ENCODE assay signal across 9 mouse cellular contexts in genomic region chr3:82145126-82145901, GRCm38 (mm10). TPM values are rescaled to one million over a fixed set of nuclear protein-coding genes. Genes with fewer than 3 reads are reported as not detected.
DNase-seq lines count a peak whose midpoint lies in the region; ATAC-seq lines count a peak whose summit lies in the region.
"Had no signal": no experiment of that assay in that cellular context is flagged by ENCODE, and none has a peak within 500 bp of the region (broad histone marks: within the 10 kb centered on the region; RNA-seq: fewer than 3 reads in every experiment).

TSS of gene Gucy1a1 (minus strand) at chr3:82145789.

- ATAC-seq in megakaryocyte, adult 5-6 weeks (ENCODE audit: poor library complexity, severe bottlenecking) = no peak
- ATAC-seq in forebrain, embryonic 11.5 days (replicated peaks; ENCODE audit: low FRiP score) = peak; percentile 88
- peak; percentile 80 for ATAC-seq in heart, embryonic 15.5 days (replicated peaks; ENCODE audit: insufficient number of reproducible peaks, insufficient read depth, low FRiP score, low read depth)
- peak; percentile 71 for ATAC-seq in liver, embryonic 12.5 days
- ATAC-seq in neural tube, embryonic 12.5 days (ENCODE audit: low FRiP score, low read depth) = peak; percentile 85

- H3K36me3 ChIP-seq in megakaryocyte, embryonic 14.5 days (replicated peaks; ENCODE audit: low read length) = peaks cover 5% of the 10 kb centered on the region
- no peaks in the 10 kb centered on the region for H3K36me3 ChIP-seq in forebrain, embryonic 11.5 days (ENCODE audit: control insufficient read depth, insufficient read depth, low read length)
- H3K36me3 ChIP-seq in heart, embryonic 15.5 days = no peaks in the 10 kb centered on the region
- no peaks in the 10 kb centered on the region for H3K36me3 ChIP-seq in liver, embryonic 12.5 days
- no peaks in the 10 kb centered on the region for H3K36me3 ChIP-seq in neural tube, embryonic 12.5 days
- H3K36me3 ChIP-seq: G1E had no signal

- no peaks in the 10 kb centered on the region for H3K9me3 ChIP-seq in megakaryocyte, embryonic 14.5 days
- no peaks in the 10 kb centered on the region for H3K9me3 ChIP-seq in forebrain, embryonic 11.5 days (ENCODE audit: control insufficient read depth, low read length)
- no peaks in the 10 kb centered on the region for H3K9me3 ChIP-seq in heart, embryonic 15.5 days (replicated peaks)
- no peaks in the 10 kb centered on the region for H3K9me3 ChIP-seq in liver, embryonic 12.5 days (replicated peaks)
- no peaks in the 10 kb centered on the region for H3K9me3 ChIP-seq in neural tube, embryonic 12.5 days

- H3K4me3 ChIP-seq in megakaryocyte, embryonic 14.5 days (replicated peaks) = peak within 1 kb of the TSS; percentile 96
- H3K4me3 ChIP-seq in forebrain, embryonic 11.5 days (ENCODE audit: low read depth, low read length) = peak within 1 kb of the TSS; percentile 39
- H3K4me3 ChIP-seq in heart, embryonic 15.5 days = peak within 1 kb of the TSS; percentile 67
- peak within 1 kb of the TSS; percentile 55 for H3K4me3 ChIP-seq in liver, embryonic 12.5 days
- H3K4me3 ChIP-seq in neural tube, embryonic 12.5 days = peak within 1 kb of the TSS; percentile 43

- no peak within 1 kb of the TSS for H3K27ac ChIP-seq in forebrain, embryonic 11.5 days (ENCODE audit: low read depth, low read length)
- H3K27ac ChIP-seq in heart, embryonic 15.5 days = peak within 1 kb of the TSS; percentile 67
- no peak within 1 kb of the TSS for H3K27ac ChIP-seq in liver, embryonic 12.5 days
- no peak within 1 kb of the TSS for H3K27ac ChIP-seq in neural tube, embryonic 12.5 days

- H3K27me3 ChIP-seq in megakaryocyte, embryonic 14.5 days (replicated peaks) = no peaks in the 10 kb centered on the region
- no peaks in the 10 kb centered on the region for H3K27me3 ChIP-seq in forebrain, embryonic 11.5 days (ENCODE audit: control insufficient read depth, insufficient read depth, low read length)
- no peaks in the 10 kb centered on the region for H3K27me3 ChIP-seq in heart, embryonic 15.5 days
- no peaks in the 10 kb centered on the region; the same call in 1 of the 2 replicates for H3K27me3 ChIP-seq in liver, embryonic 12.5 days (replicated peaks)
- H3K27me3 ChIP-seq in neural tube, embryonic 12.5 days (replicated peaks) = 0 out of 2 replicates have a peak, but pooled peaks cover 10% of the 10 kb centered on the region

- peak within 1 kb of the TSS; percentile 54 for H3K9ac ChIP-seq in forebrain, embryonic 11.5 days (ENCODE audit: low read length)
- H3K9ac ChIP-seq in heart, embryonic 15.5 days = peak within 1 kb of the TSS; percentile 72
- H3K9ac ChIP-seq in liver, embryonic 12.5 days = peak within 1 kb of the TSS; percentile 53
- peak within 1 kb of the TSS; percentile 54 for H3K9ac ChIP-seq in neural tube, embryonic 12.5 days

- 1% methylated on average over 36 of the region's 36 CpGs for WGBS in forebrain, embryonic 11.5 days
- WGBS in heart, embryonic 15.5 days = under 1% methylated on average over 36 of the region's 36 CpGs
- 2% methylated on average over 35 of the region's 36 CpGs for WGBS in liver, embryonic 12.5 days (ENCODE audit: insufficient replicate concordance)
- WGBS in neural tube, embryonic 12.5 days = 2% methylated on average over 34 of the region's 36 CpGs

- peaks cover 64% of the 10 kb centered on the region for H3K4me1 ChIP-seq in megakaryocyte, embryonic 14.5 days
- no peaks in the 10 kb centered on the region for H3K4me1 ChIP-seq in forebrain, embryonic 11.5 days (replicated peaks; ENCODE audit: control insufficient read depth, insufficient read depth, low read length)
- peaks cover 9% of the 10 kb centered on the region; the same call in 1 of the 2 replicates for H3K4me1 ChIP-seq in heart, embryonic 15.5 days (replicated peaks)
- H3K4me1 ChIP-seq in liver, embryonic 12.5 days = peaks cover 13% of the 10 kb centered on the region
- peaks cover 12% of the 10 kb centered on the region for H3K4me1 ChIP-seq in neural tube, embryonic 12.5 days

- peak; percentile 62 for DNase-seq in forebrain, embryonic 11.5 days (ENCODE audit: low spot score)
- DNase-seq in kidney, postnatal 10 days = peak; percentile 85
- peak; percentile 6 to 7 for DNase-seq in thymus, adult 18-20 months

- peak within 1 kb of the TSS; percentile 91 for H3K4me2 ChIP-seq in forebrain, embryonic 11.5 days (ENCODE audit: low read depth, low read length, severe bottlenecking)
- H3K4me2 ChIP-seq in heart, embryonic 15.5 days = peak within 1 kb of the TSS; percentile 78
- peak within 1 kb of the TSS; percentile 75 for H3K4me2 ChIP-seq in liver, embryonic 12.5 days
- peak within 1 kb of the TSS; percentile 84 for H3K4me2 ChIP-seq in neural tube, embryonic 12.5 days (replicated peaks)

RNA-seq across cellular contexts. Expression of gene Gucy1a1, which starts in this region (rescaled TPM):
- 3.2 and 7.1 TPM in 2 replicates for polyA plus RNA-seq in megakaryocyte, embryonic 14.5 days (2012; ENCODE audit: insufficient read depth, low replicate concordance)
- total RNA-seq in megakaryocyte, adult 5-6 weeks (2015) = 0.04 TPM in 1 of 2 replicates, not detected in the other
- total RNA-seq in megakaryocyte, adult 5-6 weeks (2017) = not detected in 2 replicates
- 2.4 and 2.6 TPM in 2 replicates for polyA plus RNA-seq in forebrain, embryonic 11.5 days (2014; fragmentation: Nextera tagmentation; extraction: Ambion mirVana)
- polyA plus RNA-seq in heart, embryonic 15.5 days (2015; fragmentation: Nextera tagmentation; extraction: Ambion mirVana) = 39.1 and 46.6 TPM in 2 replicates
- polyA plus RNA-seq in liver, embryonic 12.5 days (2016; fragmentation: Nextera tagmentation; extraction: Ambion mirVana) = 9.8 TPM in 2 replicates
- 3.3 and 3.6 TPM in 2 replicates for polyA plus RNA-seq in neural tube, embryonic 12.5 days (2016; fragmentation: Nextera tagmentation; extraction: Ambion mirVana)
- polyA plus RNA-seq: G1E had no signal

Comparison
In these comparisons a context has a peak if more than half of its experiments do, and no peak if none do; other contexts are left out.
1. H3K4me3 ChIP-seq: peak in every context shown above with its lines; median percentile 96 in megakaryocyte, embryonic 14.5 days; 67 in heart, embryonic 15.5 days; 55 in liver, embryonic 12.5 days; 43 in neural tube, embryonic 12.5 days; 39 in forebrain, embryonic 11.5 days.
2. DNase-seq: peak in every context shown above with its lines; median percentile 85 in kidney, postnatal 10 days; 62 in forebrain, embryonic 11.5 days; 6 in thymus, adult 18-20 months.